Mouse (Mus musculus) embryo, embryonic 10.5 days (tissue): ENCODE results near the gene Anapc5.

Experiments
- DNase-seq: peaks from one replicate; pipeline ENCODE4 v3.0.0-alpha.2; 2015; ENCODE audit warnings: low spot score

Anapc5 gene

DNA sequence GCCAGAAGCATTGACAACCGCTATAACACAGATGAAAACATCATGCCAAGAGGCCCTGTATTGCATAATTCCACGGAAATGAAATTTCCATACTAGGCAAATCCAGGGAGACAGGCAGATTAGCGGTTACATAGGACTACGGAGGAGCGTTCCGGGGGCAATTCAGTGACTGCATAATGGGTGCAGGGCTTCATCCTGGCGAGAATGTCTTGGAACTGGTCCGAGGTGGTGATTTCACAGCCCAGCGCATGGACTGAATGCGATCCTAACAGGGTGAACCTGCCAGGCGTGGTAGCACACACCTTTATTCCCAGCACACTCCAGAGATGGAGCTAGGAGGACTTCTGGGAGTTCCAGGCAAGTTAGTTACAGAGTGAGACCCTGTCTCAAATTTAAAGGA is 53.9 kb downstream of the Anapc5 start:
- no peak for DNase-seq

DNA sequence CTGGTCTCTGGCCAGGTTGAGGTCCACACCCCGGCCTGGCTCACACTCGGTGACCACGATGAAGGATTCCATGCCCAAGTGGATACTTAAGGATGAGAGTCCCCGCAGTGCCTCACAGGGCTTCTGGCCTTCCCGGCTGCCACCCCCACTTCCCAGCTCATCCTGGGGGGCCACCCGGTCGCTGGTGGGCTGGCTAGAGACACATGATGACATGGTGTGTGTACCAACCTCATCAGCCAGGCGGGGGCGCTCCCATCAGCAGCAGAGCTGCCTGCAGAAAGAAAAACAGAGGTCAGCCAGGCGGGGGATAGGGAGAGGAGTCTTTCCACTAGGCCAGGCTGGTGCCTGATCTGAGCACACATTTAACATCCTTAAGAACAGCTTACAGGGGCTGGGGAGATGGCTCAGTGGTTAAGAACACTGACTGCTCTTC is 57.1 kb downstream of the Anapc5 start:
- no peak for DNase-seq

DNA sequence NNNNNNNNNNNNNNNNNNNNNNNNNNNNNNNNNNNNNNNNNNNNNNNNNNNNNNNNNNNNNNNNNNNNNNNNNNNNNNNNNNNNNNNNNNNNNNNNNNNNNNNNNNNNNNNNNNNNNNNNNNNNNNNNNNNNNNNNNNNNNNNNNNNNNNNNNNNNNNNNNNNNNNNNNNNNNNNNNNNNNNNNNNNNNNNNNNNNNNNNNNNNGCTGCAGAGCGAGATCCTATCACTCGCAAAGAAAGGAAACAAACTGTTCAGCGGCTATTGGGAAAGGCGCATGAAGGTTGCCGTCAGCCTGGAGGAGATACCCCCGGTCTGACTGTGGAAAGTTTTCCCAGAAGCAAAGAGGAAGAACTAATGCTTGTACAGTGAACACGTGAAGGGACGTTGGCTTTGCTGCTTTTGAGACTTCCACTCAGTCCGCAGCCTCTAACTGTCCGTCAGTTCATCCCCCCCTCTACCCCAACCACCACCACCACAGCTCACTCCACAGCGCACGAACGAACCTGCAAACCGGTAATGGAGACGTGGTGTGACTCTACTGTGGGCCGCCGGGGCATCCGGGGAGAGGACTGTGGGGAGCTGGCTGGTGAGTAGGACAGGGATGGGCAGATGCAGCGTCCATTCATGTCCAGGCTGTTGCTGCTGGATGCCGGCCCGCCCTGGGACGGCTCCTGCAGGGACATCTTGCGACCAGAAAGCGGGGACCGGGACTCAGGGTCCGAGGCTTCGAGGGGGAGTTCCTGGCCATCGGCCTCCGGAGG is 57.7 kb downstream of the Anapc5 start:
- DNase-seq: no peak

DNA sequence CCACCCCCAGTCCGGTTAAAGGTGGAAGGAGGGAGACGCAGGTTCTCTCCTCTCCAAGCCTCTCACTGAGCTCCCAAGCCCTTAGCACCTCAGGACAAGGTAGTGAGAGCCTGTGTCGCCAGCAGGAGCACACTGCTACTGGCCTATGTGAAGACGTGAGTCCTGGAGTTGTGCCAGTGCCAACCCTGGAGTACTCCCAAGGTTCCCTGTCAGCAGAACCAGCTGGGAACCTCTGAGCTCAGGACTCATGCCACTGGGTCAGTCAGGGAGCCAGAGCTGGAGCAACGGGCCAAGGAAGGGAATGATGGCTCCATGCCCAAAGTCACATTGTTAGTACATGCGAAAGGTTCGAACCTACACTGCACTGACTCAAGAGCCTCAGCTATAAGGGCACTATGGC is 64.5 kb downstream of the Anapc5 start:
- DNase-seq: no peak

DNA sequence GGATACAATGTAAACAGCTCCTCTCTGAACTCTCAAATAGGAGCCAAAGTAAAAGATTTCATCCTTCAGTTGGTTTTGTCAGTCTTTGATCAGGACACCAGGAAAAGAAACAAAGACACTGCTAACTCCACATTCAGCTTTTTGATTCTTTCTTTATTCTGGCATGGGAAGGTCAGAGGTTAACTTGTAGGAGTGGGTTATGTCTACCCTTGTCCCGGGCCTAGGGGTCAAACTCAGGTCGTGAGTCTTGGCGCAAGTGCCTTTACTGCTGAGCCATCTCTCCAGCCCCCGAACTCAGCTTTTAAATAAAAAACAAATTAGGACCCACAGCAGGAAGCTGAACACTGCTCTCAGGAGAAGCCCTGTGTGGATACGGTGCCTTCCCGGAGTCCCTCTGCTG is 65.0 kb downstream of the Anapc5 start:
- no peak for DNase-seq

DNA sequence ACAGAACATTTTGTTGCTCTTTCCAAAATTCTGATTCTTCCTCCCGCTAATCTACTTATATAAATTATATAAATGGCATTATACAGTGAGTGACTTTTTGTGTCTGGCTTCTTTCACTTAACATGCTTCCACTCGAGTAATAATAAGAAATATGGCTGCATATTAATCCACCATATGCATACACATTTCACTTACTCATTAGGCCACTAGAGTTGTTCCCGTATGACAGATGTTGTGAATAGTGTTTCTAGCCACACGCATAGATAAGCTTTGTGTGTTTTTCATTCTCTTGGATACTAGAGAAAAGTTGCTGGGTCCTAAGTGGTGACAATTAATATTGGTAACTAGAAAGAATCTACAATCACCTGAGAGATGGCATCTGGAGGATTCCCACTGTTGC is 65.5 kb downstream of the Anapc5 start:
- DNase-seq: no peak

GRCm38 (mm10) chr5:122754477-122754876 is 66.7 kb downstream of the Anapc5 start:
- DNase-seq: no peak

- no peak for DNase-seq
Observed at GRCm38 (mm10) chr5:122747950-122748349, 73.2 kb downstream of the Anapc5 start.

DNA sequence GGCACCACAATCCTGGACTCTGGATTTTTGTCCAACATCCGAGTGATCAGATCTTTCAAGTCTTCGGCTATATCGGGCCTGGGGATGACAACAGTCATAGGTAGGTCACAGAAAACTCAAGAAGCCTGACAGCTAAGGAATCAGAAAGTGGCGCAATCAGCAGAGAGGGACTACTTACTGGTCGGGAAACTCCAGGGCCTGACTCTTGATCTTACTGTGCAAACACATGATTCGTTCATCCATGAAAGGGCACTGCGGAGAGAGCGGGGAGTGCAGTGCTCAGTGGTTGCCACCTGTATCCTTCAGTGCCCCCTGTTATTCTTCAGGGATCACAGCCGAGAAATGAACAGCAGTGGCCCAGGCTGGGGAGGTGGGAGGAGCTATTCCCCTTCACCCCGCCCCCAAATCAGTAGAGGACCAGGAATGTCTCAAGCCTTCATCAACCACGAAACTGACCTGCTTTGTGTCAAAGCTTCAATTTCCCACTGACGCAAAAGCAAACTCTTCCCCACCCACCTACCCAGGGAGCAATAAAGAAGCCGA is 77.2 kb downstream of the Anapc5 start:
- no peak for DNase-seq
